Mouse (Mus musculus): ENCODE results near the gene Rhpn2.

DNA sequence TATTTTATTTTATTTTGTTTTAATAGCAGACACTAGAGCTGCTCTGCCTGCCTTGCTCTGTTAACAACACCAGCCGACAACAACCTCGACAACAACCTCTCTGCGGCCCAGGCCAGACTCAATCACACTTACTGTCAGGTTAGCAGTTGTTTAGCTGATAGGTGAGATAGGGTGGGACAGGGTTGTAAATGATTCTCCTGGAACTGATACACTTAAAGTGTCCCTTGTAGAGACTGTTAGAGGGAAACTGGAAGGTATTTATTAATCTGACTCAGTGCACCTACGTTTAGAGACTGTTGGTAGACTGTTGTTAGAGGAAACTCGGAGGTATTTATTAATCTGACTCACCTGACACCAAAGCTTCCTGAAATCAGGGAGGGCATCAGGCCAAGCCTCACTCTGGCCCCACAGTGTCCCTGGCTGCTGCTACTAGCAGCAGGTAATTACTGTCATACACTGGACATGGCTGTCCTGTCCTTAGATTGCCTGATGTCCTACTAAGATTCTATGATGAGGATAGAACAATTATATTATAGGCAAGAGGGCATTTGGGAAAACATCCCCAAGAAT, 21.4 kb downstream of the Rhpn2 start:
- TF ChIP-seq CTCF (conservative IDR thresholded peaks at IDR 0.05; ENCODE audit: insufficient read depth, insufficient read length, low read depth, low read length) (no peak), POLR2A (IDR thresholded peaks at IDR 0.05; ENCODE audit: low read depth, low read length) (no peak)

Data from kidney, adult 2 months (tissue).